Mouse (Mus musculus) E14TG2a.4 (cell line): Measurements from ENCODE around the gene Ppp1r36.

Experiments
- CTCF ChIP-seq: conservative IDR thresholded peaks from 2 replicates; pipeline ENCODE4 v1.5.1; 2014; ENCODE audit warnings: low read length
- NANOG ChIP-seq: IDR thresholded peaks from 2 replicates; pipeline ENCODE4 v1.6.1; 2014; ENCODE audit warnings: borderline replicate concordance, low read length, mixed read lengths

- TF ChIP-seq CTCF (no peak), NANOG (no peak)
Measured at GRCm38 (mm10) chr12:76377059-76377458, 40.3 kb upstream of the Ppp1r36 start.
